Mouse (Mus musculus) hindbrain, embryonic 13.5 days (tissue): Measurements from ENCODE around the gene Fto. TPM values are rescaled to one million over a fixed set of nuclear protein-coding genes. Genes with fewer than 3 reads are reported as not detected.

Experiments used
- ATAC-seq: fragments of 200-750 bp; cut with Nextera tagmentation; 2 replicates; pipeline ENCODE4 v1.8.0; 2017; ENCODE audit warnings: moderate TSS enrichment; ENCODE audit not compliant: low FRiP score
- H3K27ac ChIP-seq: fragments of 300-500 bp; sonication (generic); 2 replicates; pipeline ENCODE4 v1.5.1; 2015; ENCODE audit warnings: inconsistent platforms, mild to moderate bottlenecking, moderate library complexity
- H3K27me3 ChIP-seq: fragments of 300-500 bp; sonication (generic); 2 replicates; pipeline ENCODE4 v1.6.1; 2015; ENCODE audit warnings: mild to moderate bottlenecking, inconsistent platforms
- H3K36me3 ChIP-seq: fragments of 300-500 bp; sonication (generic); 2 replicates; pipeline ENCODE4 v1.6.1; 2015; ENCODE audit warnings: mild to moderate bottlenecking, inconsistent platforms
- H3K4me1 ChIP-seq: fragments of 300-500 bp; sonication (generic); replicated peaks from 2 replicates; pipeline ENCODE4 v1.6.1; 2015; ENCODE audit warnings: inconsistent platforms
- H3K4me2 ChIP-seq: fragments of 300-500 bp; sonication (generic); 2 replicates; pipeline ENCODE4 v1.6.1; 2015; ENCODE audit warnings: inconsistent platforms, mild to moderate bottlenecking, moderate library complexity
- H3K4me3 ChIP-seq: fragments of 300-500 bp; sonication (generic); 2 replicates; pipeline ENCODE4 v1.5.1; 2015; ENCODE audit warnings: mild to moderate bottlenecking, inconsistent platforms
- H3K9ac ChIP-seq: fragments of 300-500 bp; sonication (generic); 2 replicates; pipeline ENCODE4 v1.6.1; 2015; ENCODE audit warnings: mild to moderate bottlenecking, inconsistent platforms
- H3K9me3 ChIP-seq: fragments of 300-500 bp; sonication (generic); 2 replicates; pipeline ENCODE4 v1.6.1; 2016; ENCODE audit warnings: inconsistent platforms
- WGBS: fragments of 180-500 bp; shearing (Covaris S2); methylation state at CpG from one replicate; pipeline ENCODE4 v1.1.7; 2015; 5-methylcytosine and 5-hydroxymethylcytosine counted together
- polyA plus RNA-seq: library from polyadenylated mRNA; unstranded; fragments of >200 nt; fragmentation: Nextera tagmentation; extraction: Ambion mirVana; gene quantifications from 2 replicates; pipeline ENCODE4 v1.2.1, GENCODE M21; 2015

Gene Fto
- polyA plus RNA-seq, 1 experiment from 2014 or later = 126 TPM

- 95% methylated on average over 2 of the region's 2 CpGs for WGBS
- no peak for ATAC-seq
- Histone ChIP-seq H3K4me3 (no peak overlapping the region), H3K9me3 (no peaks in the 10 kb centered on the region), H3K27me3 (no peaks in the 10 kb centered on the region), H3K27ac (no peak overlapping the region), H3K4me1 (no peaks in the 10 kb centered on the region; the same call in 1 of the 2 replicates), H3K9ac (no peak overlapping the region), H3K4me2 (no peak overlapping the region), H3K36me3 (no peaks in the 10 kb centered on the region)
These were observed 141.6 kb downstream of the Fto start for GRCm38 (mm10) chr8:91454926-91455325.

DNA sequence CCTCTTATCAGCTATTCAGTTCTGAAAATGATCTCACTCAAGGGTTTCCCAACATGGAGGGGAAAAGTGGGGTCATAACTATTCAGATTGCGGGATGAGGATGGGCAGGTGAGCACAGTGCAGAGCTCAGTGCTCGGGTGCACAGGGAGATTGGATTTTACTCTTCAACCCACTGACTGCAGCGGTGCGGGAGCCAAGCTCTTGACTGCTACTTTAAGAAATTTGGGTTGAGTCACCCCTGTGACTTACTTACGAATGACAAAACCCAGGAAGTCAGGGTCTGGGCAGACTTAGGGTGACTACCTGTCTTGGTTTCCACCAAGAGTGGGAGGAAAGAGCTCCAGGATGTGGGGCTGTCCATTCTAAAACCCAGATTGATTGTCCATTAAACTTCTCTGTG is 142.3 kb downstream of the Fto start:
- no peak overlapping the region for H3K9ac ChIP-seq
- 93% methylated on average over 5 of the region's 5 CpGs for WGBS
- no peak for ATAC-seq

GRCm38 (mm10) chr8:91458016-91458415 is 144.7 kb downstream of the Fto start:
- Histone ChIP-seq H3K27me3 (no peaks in the 10 kb centered on the region), H3K27ac (no peak overlapping the region), H3K36me3 (no peaks in the 10 kb centered on the region), H3K9ac (no peak overlapping the region), H3K4me3 (no peak overlapping the region), H3K4me2 (no peak overlapping the region), H3K4me1 (no peaks in the 10 kb centered on the region; the same call in 1 of the 2 replicates), H3K9me3 (no peaks in the 10 kb centered on the region)
- 94% methylated on average over 1 of the region's 1 CpGs for WGBS
- no peak for ATAC-seq

More for the DNA sequence above, 142.3 kb downstream of the Fto start:
- Histone ChIP-seq H3K27ac (no peak overlapping the region), H3K4me2 (no peak overlapping the region), H3K27me3 (no peaks in the 10 kb centered on the region), H3K4me1 (no peaks in the 10 kb centered on the region; the same call in 1 of the 2 replicates), H3K9me3 (no peaks in the 10 kb centered on the region), H3K4me3 (no peak overlapping the region), H3K36me3 (no peaks in the 10 kb centered on the region)

- 91% methylated on average over 6 of the region's 6 CpGs for WGBS
- H3K9me3 ChIP-seq = no peaks in the 10 kb centered on the region
- no peak overlapping the region for H3K9ac ChIP-seq
These were observed 147.6 kb downstream of the Fto start for GRCm38 (mm10) chr8:91460965-91461364.

GRCm38 (mm10) chr8:91463757-91464156 is 150.4 kb downstream of the Fto start:
- Histone ChIP-seq H3K9ac (no peak overlapping the region), H3K4me1 (no peaks in the 10 kb centered on the region), H3K9me3 (no peaks in the 10 kb centered on the region), H3K4me3 (no peak overlapping the region), H3K27me3 (no peaks in the 10 kb centered on the region), H3K4me2 (no peak overlapping the region), H3K27ac (no peak overlapping the region), H3K36me3 (peaks cover 1% of the 10 kb centered on the region; the same call in 1 of the 2 replicates)
- 86% methylated on average over 2 of the region's 2 CpGs for WGBS
- no peak for ATAC-seq

More at GRCm38 (mm10) chr8:91460965-91461364, 147.6 kb downstream of the Fto start:
- no peak overlapping the region for H3K27ac ChIP-seq
- H3K4me3 ChIP-seq = no peak overlapping the region
- H3K4me2 ChIP-seq = no peak overlapping the region
- no peaks in the 10 kb centered on the region for H3K36me3 ChIP-seq
- no peaks in the 10 kb centered on the region for H3K27me3 ChIP-seq
- no peak for ATAC-seq
- no peaks in the 10 kb centered on the region for H3K4me1 ChIP-seq

DNA sequence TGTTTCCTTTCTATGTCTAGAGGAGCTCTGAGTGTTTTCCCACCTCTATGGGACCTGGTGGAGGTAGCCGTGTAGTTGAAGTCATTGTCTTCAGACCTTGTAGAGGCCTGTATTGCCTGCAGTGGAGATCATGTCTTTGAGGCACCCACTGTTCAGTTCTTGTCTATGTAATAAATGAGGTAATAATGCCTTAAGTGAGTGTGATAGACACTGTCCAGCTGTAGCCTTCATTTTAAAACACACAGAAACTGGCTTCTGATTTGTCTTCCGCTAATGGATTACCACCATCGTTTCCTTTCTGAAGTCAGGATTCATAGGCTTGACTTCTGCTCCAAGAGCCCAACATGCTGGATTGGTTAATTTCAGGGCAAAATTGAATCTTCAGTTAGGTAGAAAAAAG is 154.1 kb downstream of the Fto start:
- H3K27me3 ChIP-seq = no peaks in the 10 kb centered on the region
- H3K36me3 ChIP-seq = peaks cover 6% of the 10 kb centered on the region
- no peak overlapping the region for H3K9ac ChIP-seq
- H3K27ac ChIP-seq = no peak overlapping the region
- no peak overlapping the region for H3K4me2 ChIP-seq
- no peaks in the 10 kb centered on the region for H3K9me3 ChIP-seq
- no peak overlapping the region for H3K4me3 ChIP-seq
- no peak for ATAC-seq
- 87% methylated on average over 3 of the region's 3 CpGs for WGBS
- no peaks in the 10 kb centered on the region for H3K4me1 ChIP-seq

DNA sequence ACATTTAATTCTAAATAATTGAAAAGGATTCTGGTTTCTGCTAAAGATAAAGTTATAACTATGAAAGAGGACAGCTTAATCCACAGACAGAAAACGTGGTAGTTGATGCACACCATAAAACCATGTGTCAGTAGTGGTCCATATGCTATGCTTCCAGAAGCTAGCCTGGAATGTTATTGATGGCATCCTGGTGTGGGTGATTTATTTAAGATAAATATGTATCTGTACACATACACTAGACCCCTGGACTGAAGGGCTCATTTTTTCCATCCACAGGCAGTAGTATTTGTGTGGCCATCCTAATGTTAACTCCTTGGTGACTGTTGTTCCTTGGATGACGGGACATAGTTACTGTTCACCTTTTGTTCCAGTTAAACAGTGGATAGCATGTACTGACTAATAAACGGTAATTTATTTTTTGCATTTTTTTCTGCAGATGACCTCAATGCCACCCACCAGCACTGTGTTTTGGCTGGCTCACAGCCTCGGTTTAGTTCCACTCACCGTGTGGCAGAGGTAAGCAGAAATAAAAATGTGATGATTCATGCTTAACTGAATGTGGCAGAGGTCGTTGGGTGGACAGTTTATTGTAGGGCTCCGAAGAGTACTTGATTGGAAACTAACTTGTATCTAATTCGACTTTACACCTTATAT is 154.7 kb downstream of the Fto start:
- H3K4me2 ChIP-seq = no peak overlapping the region
- no peak overlapping the region for H3K9ac ChIP-seq
- 87% methylated on average over 8 of the region's 8 CpGs for WGBS

GRCm38 (mm10) chr8:91469441-91469840 is 156.1 kb downstream of the Fto start:
- H3K4me1 ChIP-seq = no peaks in the 10 kb centered on the region
- peaks cover 12% of the 10 kb centered on the region for H3K36me3 ChIP-seq
- 89% methylated on average over 8 of the region's 8 CpGs for whole genome bisulfite sequencing
- no peaks in the 10 kb centered on the region for H3K9me3 ChIP-seq
- no peaks in the 10 kb centered on the region for H3K27me3 ChIP-seq
- H3K9ac ChIP-seq = no peak overlapping the region
- ATAC-seq = no peak
- no peak overlapping the region for H3K27ac ChIP-seq
- H3K4me3 ChIP-seq = no peak overlapping the region
- H3K4me2 ChIP-seq = no peak overlapping the region

More for the DNA sequence above, 154.7 kb downstream of the Fto start:
- Histone ChIP-seq H3K27ac (no peak overlapping the region), H3K4me3 (no peak overlapping the region), H3K36me3 (peaks cover 6% of the 10 kb centered on the region), H3K4me1 (no peaks in the 10 kb centered on the region), H3K27me3 (no peaks in the 10 kb centered on the region), H3K9me3 (no peaks in the 10 kb centered on the region)
- no peak for ATAC-seq

GRCm38 (mm10) chr8:91474731-91475279 is 161.5 kb downstream of the Fto start:
- no peak overlapping the region for H3K9ac ChIP-seq
- no peak for ATAC-seq
- H3K27me3 ChIP-seq = no peaks in the 10 kb centered on the region
- H3K36me3 ChIP-seq = peaks cover 25% of the 10 kb centered on the region
- 90% methylated on average over 6 of the region's 6 CpGs for WGBS
- no peak overlapping the region for H3K4me3 ChIP-seq
- H3K9me3 ChIP-seq = no peaks in the 10 kb centered on the region
- H3K4me1 ChIP-seq = no peaks in the 10 kb centered on the region
- no peak overlapping the region for H3K27ac ChIP-seq
- H3K4me2 ChIP-seq = no peak overlapping the region

DNA sequence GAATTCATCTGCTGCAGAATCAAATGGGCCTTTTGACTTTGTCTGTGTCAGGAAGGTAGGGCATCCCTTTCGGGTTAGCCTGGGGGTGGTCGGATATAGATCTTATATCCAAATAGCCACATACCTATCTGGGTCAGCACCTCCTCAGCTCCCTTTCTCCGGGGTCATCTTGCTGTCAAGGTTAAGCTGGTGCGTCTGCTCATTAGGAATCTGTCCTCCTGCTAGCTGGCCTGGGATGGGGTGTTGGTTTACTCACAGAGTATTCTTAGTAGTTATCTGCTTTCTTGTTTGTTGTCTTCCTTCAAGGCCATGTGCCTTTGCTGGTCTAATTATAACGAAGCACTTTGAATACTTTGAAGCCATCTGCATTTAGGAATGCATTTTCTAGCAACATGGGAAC is 163.7 kb downstream of the Fto start:
- 97% methylated on average over 5 of the region's 5 CpGs for WGBS
- H3K4me2 ChIP-seq = no peak overlapping the region
- H3K9me3 ChIP-seq = no peaks in the 10 kb centered on the region
- H3K27ac ChIP-seq = no peak overlapping the region
- H3K4me3 ChIP-seq = no peak overlapping the region
- peaks cover 25% of the 10 kb centered on the region for H3K36me3 ChIP-seq
- H3K4me1 ChIP-seq = no peaks in the 10 kb centered on the region
- H3K27me3 ChIP-seq = no peaks in the 10 kb centered on the region
- H3K9ac ChIP-seq = no peak overlapping the region
- no peak for ATAC-seq

DNA sequence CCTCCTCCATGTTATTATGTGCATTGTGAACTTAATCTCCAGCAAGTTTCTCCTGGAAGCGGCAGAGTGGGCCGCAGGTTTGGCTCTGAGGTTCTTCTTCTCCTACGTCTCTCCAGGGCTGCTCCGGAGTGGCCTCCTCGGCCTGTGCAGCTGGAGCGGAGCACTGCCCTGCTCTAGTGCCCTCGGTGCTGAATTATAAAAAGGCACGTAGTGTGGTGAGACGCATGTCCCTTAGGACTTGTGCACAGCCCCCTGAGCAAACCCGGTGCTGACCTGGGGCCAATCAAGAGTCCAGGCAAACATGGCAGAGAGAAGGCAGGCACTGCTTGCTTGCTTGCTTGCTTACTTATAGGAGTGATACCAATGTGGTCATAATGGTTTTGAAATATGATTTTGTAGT is 164.1 kb downstream of the Fto start:
- Histone ChIP-seq H3K27me3 (no peaks in the 10 kb centered on the region), H3K9ac (no peak overlapping the region), H3K9me3 (no peaks in the 10 kb centered on the region), H3K4me1 (no peaks in the 10 kb centered on the region), H3K36me3 (peaks cover 21% of the 10 kb centered on the region), H3K27ac (no peak overlapping the region), H3K4me3 (no peak overlapping the region), H3K4me2 (no peak overlapping the region)
- WGBS = 92% methylated on average over 10 of the region's 10 CpGs
- ATAC-seq = no peak

DNA sequence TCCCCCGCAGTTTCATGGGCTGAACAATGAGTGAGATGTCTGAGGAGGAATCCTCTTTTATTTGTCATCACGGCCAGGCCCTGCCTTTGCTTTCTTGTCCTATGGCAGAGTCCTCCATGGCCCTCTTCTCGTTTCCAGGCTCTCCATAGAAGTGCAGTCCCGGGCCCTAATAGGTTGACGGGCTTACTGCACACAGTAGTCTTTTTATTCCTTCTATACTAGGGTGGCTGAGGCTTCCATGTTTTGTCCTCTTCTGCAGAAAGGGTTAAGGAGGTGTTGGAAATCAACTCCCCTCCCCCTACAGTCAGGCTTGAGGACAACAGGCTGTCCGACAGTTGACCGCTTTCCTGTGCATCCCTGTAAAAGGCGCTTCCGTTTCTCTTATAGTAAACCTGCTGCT is 169.2 kb downstream of the Fto start:
- 46% methylated on average over 9 of the region's 9 CpGs for WGBS
- Histone ChIP-seq H3K4me3 (no peak overlapping the region), H3K9me3 (no peaks in the 10 kb centered on the region), H3K27me3 (peaks cover 10% of the 10 kb centered on the region), H3K4me1 (peaks cover 3% of the 10 kb centered on the region; the same call in 1 of the 2 replicates), H3K27ac (no peak overlapping the region), H3K4me2 (no peak overlapping the region), H3K36me3 (peaks cover 3% of the 10 kb centered on the region; the same call in 1 of the 2 replicates), H3K9ac (no peak overlapping the region)
- no peak for ATAC-seq

- Histone ChIP-seq H3K27me3 (peaks cover 10% of the 10 kb centered on the region), H3K9ac (no peak overlapping the region), H3K4me3 (no peak overlapping the region), H3K36me3 (no peaks in the 10 kb centered on the region), H3K4me1 (peaks cover 19% of the 10 kb centered on the region; the same call in 1 of the 2 replicates), H3K4me2 (no peak overlapping the region), H3K9me3 (no peaks in the 10 kb centered on the region), H3K27ac (no peak overlapping the region)
- ATAC-seq = no peak
- WGBS = 84% methylated on average over 4 of the region's 4 CpGs
These were observed 173.1 kb downstream of the Fto start for GRCm38 (mm10) chr8:91486394-91486793.
